Mouse (Mus musculus) lung, embryonic 16.5 days (tissue): ENCODE measurements around the gene Pnpla1. TPM values are rescaled to one million over a fixed set of nuclear protein-coding genes. Genes with fewer than 3 reads are reported as not detected.

ENCODE experiments used
- ATAC-seq: fragments of 200-750 bp; cut with Nextera tagmentation; 2 replicates; pipeline ENCODE4 v1.8.0; 2017; ENCODE audit warnings: low read depth, mild to moderate bottlenecking, moderate library complexity
- H3K27ac ChIP-seq: fragments of 300-500 bp; sonication (generic); 2 replicates; pipeline ENCODE4 v1.5.1; 2014; ENCODE audit warnings: mild to moderate bottlenecking, control low read depth, low read length
- H3K27me3 ChIP-seq: fragments of 300-500 bp; sonication (generic); 2 replicates; pipeline ENCODE4 v1.6.1; 2014; ENCODE audit warnings: low read depth, low read length, mixed read lengths; ENCODE audit not compliant: control insufficient read depth, insufficient read depth
- H3K36me3 ChIP-seq: fragments of 300-500 bp; sonication (generic); 2 replicates; pipeline ENCODE4 v1.6.1; 2014; ENCODE audit warnings: low read length; ENCODE audit not compliant: control insufficient read depth, insufficient read depth
- H3K4me1 ChIP-seq: fragments of 300-500 bp; sonication (generic); replicated peaks from 2 replicates; pipeline ENCODE4 v1.6.1; 2014; ENCODE audit warnings: low read length, mixed read lengths; ENCODE audit not compliant: control insufficient read depth, insufficient read depth
- H3K4me2 ChIP-seq: fragments of 300-500 bp; sonication (generic); 2 replicates; pipeline ENCODE4 v1.6.1; 2014; ENCODE audit warnings: low read depth, low read length, control low read depth
- H3K4me3 ChIP-seq: fragments of 300-500 bp; sonication (generic); 2 replicates; pipeline ENCODE4 v1.5.1; 2014; ENCODE audit warnings: mild to moderate bottlenecking, low read length, control low read depth
- H3K9ac ChIP-seq: fragments of 300-500 bp; sonication (generic); 2 replicates; pipeline ENCODE4 v1.6.1; 2014; ENCODE audit warnings: low read length, control low read depth
- H3K9me3 ChIP-seq: fragments of 300-500 bp; sonication (generic); 2 replicates; pipeline ENCODE4 v1.6.1; 2016; ENCODE audit warnings: low read length; ENCODE audit not compliant: control insufficient read depth
- WGBS: fragments of 180-500 bp; shearing (Covaris S2); extraction: QIAGEN DNeasy Blood & Tissue Kit; methylation state at CpG from one replicate; pipeline ENCODE4 v1.1.7; 2014; 5-methylcytosine and 5-hydroxymethylcytosine counted together
- polyA plus RNA-seq: library from polyadenylated mRNA; unstranded; fragments of >200 nt; fragmentation: Nextera tagmentation; extraction: Ambion mirVana; gene quantifications from 2 replicates; pipeline ENCODE4 v1.2.1, GENCODE M21; 2015

Pnpla1 gene
- polyA plus RNA-seq, 1 experiment from 2014 or later = not detected

DNA sequence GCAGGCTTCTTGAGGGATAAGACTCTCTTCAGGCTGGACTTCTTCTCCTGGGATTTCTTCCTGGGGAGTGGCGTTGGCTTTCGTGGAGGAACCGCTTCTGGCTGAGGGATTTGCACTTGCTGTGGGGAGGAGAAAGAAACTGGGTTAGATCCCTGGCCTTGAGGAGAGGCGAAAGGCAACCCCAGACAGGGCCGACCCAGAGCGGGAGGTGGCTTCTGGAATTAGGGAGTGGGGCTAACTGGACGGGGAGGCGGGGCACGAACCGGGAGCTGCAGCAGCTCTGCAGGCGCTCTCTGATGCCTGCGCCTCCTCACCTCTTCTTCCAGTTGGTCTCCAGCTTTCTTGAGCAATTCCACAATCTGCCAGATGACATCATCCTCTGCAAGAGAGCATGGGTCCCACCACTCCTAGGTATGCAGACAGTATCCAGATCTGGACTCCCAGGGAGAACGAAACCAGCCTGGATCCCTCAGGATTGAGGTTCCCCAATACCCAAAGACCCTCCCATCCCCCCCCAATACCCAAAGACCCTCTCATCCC is 47.2 kb downstream of the Pnpla1 start:
- 71% methylated on average over 13 of the region's 13 CpGs for WGBS
- H3K36me3 ChIP-seq = no peaks in the 10 kb centered on the region

DNA sequence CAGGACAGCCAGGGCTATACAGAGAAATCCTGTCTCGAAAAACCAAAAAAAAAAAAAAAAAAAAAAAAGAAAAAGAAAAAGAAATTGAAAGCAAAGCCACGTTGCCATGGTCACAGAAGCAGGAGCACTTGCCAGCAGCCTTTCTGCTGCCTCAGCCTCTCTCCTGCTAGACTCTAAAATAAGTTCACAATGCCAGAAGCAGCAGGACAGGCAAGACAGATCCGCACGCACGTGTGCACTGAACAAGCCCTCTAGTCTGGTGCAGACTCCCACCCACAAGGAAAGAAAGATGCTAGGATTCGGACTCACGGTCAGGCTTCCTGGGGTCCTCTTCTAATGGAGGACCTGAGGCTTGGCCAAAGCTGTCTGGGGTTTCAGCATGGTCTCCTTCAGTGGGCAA is 49.7 kb downstream of the Pnpla1 start:
- H3K4me2 ChIP-seq = no peak overlapping the region
- no peak overlapping the region for H3K9ac ChIP-seq
- H3K9me3 ChIP-seq = no peaks in the 10 kb centered on the region
- ATAC-seq = no peak
- WGBS = 66% methylated on average over 7 of the region's 7 CpGs
- no peak overlapping the region for H3K4me3 ChIP-seq
- peaks cover 8% of the 10 kb centered on the region for H3K4me1 ChIP-seq
- H3K27ac ChIP-seq = no peak overlapping the region
- peaks cover 5% of the 10 kb centered on the region; the same call in 1 of the 2 replicates for H3K27me3 ChIP-seq
- H3K36me3 ChIP-seq = no peaks in the 10 kb centered on the region

More for the DNA sequence above, 47.2 kb downstream of the Pnpla1 start:
- Histone ChIP-seq H3K4me3 (no peak overlapping the region), H3K4me2 (no peak overlapping the region), H3K27me3 (peaks cover 5% of the 10 kb centered on the region; the same call in 1 of the 2 replicates), H3K4me1 (peaks cover 8% of the 10 kb centered on the region), H3K9ac (no peak overlapping the region), H3K27ac (no peak overlapping the region), H3K9me3 (no peaks in the 10 kb centered on the region)
- no peak for ATAC-seq

DNA sequence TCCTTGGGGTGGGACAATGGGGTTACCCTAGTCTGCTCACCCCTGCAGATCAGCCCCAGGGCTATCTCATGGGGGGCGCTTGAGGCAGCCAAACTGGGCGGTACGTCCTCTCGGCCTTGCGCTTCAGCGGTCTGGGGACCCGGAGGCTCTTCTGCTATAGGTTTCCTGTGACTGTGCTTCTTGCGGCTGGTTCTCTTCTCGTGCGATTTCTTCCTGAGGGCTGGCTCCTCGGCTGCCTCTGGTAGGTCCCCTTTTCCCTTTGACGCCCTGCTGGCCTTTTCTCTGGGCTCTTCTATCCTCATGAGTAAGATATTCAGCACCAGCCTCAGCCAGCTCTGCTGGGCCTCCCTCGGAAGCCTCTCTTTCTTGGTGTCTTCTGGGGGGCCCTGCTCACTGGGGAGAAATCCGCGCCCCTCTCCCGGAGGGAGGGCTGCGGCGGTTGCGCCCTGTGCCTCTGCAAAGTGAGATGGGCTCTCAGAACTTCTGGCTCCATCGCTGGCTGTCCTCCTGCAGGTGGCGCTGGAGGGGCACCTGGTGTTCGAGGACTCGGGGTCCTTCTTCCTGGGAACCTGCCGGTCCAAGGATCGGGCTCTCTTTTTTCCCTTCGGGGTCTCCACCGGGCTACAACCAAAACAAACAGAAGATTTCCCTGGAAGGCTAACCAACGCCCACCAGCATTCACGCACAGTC is 51.2 kb downstream of the Pnpla1 start:
- no peaks in the 10 kb centered on the region for H3K36me3 ChIP-seq
- H3K9ac ChIP-seq = peak overlapping the region; percentile 48
- 5% methylated on average over 29 of the region's 29 CpGs for WGBS
- H3K9me3 ChIP-seq = no peaks in the 10 kb centered on the region
- peaks cover 8% of the 10 kb centered on the region for H3K4me1 ChIP-seq
- peak overlapping the region; percentile 38 for H3K4me3 ChIP-seq
- H3K4me2 ChIP-seq = peak overlapping the region; percentile 58
- peaks cover 5% of the 10 kb centered on the region; the same call in 1 of the 2 replicates for H3K27me3 ChIP-seq
- H3K27ac ChIP-seq = no peak overlapping the region
- 0 out of 2 replicates have a peak, but pooled peaks have one; percentile 15 for ATAC-seq

DNA sequence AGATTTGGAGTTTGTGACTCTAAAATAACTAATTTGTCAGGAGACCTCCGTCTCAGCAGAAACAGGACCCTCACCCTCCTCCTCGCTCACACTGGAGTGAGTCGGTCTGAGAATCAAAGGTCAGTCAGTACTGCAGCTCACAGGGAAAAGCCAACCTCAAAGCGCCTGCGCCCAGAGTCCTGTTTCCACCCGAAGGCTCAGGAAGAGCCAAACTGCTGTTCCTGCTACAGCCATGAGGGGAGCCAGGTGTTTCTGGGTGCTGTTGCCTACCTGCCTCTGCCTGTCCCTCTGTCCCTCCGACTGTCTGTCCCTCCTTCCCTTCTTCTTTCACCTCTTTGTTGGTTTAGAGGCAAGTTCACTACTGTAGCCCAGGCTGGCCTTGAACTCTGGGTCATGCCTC is 51.9 kb downstream of the Pnpla1 start:
- Histone ChIP-seq H3K27me3 (peaks cover 5% of the 10 kb centered on the region; the same call in 1 of the 2 replicates), H3K9ac (no peak overlapping the region), H3K4me3 (no peak overlapping the region), H3K36me3 (no peaks in the 10 kb centered on the region), H3K9me3 (no peaks in the 10 kb centered on the region), H3K27ac (no peak overlapping the region), H3K4me2 (no peak overlapping the region; the same call in 1 of the 2 replicates), H3K4me1 (peaks cover 8% of the 10 kb centered on the region)
- no peak for ATAC-seq
- WGBS = 30% methylated on average over 7 of the region's 7 CpGs

DNA sequence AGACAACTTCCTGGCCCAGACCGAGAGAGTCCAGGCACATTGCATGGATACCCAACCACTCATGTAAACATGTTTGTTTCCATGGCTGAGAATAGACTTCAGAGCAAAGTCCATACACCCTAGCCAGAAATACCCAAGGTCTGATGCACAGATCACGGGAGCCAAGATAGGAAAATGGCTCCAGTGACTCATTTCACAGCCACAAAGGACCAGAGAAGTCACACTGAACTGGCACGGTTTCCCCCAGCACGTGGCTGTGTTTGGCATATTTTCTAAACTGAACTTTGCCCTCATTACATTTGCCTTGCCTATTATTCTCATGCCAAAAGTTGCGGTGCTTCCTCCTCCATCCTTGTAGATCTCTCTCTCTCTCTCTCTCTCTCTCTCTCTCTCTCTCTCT is 55.0 kb downstream of the Pnpla1 start:
- Histone ChIP-seq H3K36me3 (no peaks in the 10 kb centered on the region), H3K4me1 (peaks cover 8% of the 10 kb centered on the region), H3K4me2 (no peak overlapping the region), H3K9me3 (no peaks in the 10 kb centered on the region), H3K27ac (no peak overlapping the region), H3K4me3 (no peak overlapping the region), H3K9ac (no peak overlapping the region), H3K27me3 (peaks cover 5% of the 10 kb centered on the region; the same call in 1 of the 2 replicates)
- WGBS = 47% methylated on average over 5 of the region's 5 CpGs
- ATAC-seq = no peak

DNA sequence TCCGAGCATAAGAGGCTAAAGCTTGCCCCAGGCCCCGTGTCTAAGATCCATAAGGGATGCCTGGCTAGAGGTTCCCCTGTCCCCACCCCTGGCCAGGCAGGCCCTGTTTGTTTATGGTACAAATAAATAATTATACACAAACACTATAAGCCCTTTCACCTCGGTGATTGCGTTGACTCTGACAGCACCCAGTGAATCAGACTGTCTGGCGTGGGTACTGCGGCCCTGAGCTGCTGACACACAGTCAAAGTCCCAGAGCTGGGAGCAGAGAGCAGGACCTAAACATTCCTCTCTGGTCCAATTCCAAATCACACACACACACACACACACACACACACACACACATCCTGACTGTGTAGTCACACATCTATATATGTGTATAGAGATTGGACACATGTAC is 55.7 kb downstream of the Pnpla1 start:
- H3K9me3 ChIP-seq = no peaks in the 10 kb centered on the region
- peaks cover 2% of the 10 kb centered on the region; the same call in 1 of the 2 replicates for H3K27me3 ChIP-seq
- peak; percentile 73 for ATAC-seq
- H3K4me3 ChIP-seq = no peak overlapping the region
- H3K9ac ChIP-seq = no peak overlapping the region
- peaks cover 8% of the 10 kb centered on the region for H3K4me1 ChIP-seq
- H3K4me2 ChIP-seq = no peak overlapping the region
- no peaks in the 10 kb centered on the region for H3K36me3 ChIP-seq
- H3K27ac ChIP-seq = no peak overlapping the region
- WGBS = 52% methylated on average over 6 of the region's 6 CpGs

DNA sequence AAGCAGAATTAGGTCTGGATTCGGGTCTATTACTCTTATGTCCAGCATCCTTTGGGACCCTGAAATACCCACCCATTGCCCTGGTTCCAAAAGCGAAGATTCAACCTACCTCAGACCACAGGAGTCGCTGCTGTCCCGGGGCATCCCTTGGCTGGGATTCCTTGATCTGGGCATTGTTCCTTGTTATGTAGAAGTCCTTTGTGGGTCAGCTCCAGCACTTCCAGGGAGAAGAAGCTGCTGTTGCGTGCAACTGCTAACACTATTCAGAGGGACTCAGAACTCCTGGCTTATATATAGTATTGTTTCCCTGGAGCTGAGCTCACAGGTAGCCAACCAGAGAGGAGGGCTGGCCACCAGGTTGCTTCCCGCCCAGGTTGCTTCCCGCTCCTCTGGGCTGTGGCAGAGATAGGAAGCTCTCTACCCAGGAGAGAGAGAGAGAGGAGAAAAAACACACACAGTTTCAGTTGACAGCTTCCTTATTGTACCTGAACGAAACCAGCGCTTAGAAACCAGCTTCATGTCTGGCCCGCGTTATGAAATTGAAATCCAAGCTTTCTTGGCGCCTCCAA is 56.9 kb downstream of the Pnpla1 start, which contains the start of gene 4930539E08Rik:
Gene 4930539E08Rik (minus strand): TSS at position 265 of the 569 bp plus-strand sequence.
- Histone ChIP-seq H3K4me1 (no peaks in the 10 kb centered on the region), H3K9me3 (no peaks in the 10 kb centered on the region), H3K27ac (no peak within 1 kb of the TSS), H3K27me3 (no peaks in the 10 kb centered on the region; the same call in 1 of the 2 replicates), H3K4me2 (no peak within 1 kb of the TSS), H3K36me3 (no peaks in the 10 kb centered on the region), H3K9ac (no peak within 1 kb of the TSS), H3K4me3 (no peak within 1 kb of the TSS)
- 66% methylated on average over 12 of the region's 12 CpGs for WGBS
- no peak for ATAC-seq

DNA sequence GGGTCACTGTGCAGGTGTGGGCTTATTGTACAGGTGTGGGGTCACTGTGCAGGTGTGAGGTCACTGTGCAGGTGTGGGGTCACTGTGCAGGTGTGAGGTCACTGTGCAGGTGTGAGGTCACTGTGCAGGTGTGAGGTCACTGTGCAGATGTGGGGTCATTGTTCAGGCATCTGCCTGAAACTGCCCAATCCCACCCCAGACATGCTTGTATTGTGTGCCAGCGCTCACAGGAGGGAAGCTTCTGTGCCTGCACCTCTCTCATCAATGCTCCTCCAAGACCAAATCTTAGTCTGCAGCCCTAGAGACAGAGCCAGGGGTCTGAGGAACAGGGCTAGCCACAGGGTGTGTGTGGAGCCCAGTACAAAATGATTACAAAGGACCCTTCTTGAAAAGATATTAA is 58.3 kb downstream of the Pnpla1 start:
- no peak overlapping the region for H3K9ac ChIP-seq
- 95% methylated on average over 1 of the region's 1 CpGs for WGBS

DNA sequence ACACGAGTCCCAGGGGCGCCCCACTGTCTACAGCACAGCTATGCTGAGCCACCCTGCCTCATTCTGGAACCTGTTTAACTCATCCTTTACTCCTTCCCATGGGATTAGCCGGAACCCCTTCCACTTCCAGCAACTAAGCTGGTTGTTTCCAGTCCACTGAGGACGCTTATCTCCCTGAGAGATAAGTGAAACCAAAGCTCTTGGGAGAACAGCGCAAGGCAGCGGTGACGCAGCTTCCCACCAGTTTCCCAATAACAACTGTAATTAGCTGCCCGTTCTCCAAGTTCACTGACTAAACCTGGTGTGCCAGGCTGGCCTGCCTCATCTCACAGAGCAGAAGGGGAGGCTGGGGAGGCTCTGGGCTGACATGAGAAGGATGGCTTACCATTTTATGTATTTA is 62.9 kb downstream of the Pnpla1 start:
- WGBS = 70% methylated on average over 8 of the region's 8 CpGs
- ATAC-seq = no peak
- H3K4me3 ChIP-seq = no peak overlapping the region
- no peak overlapping the region for H3K27ac ChIP-seq
- H3K4me2 ChIP-seq = no peak overlapping the region
- no peaks in the 10 kb centered on the region for H3K9me3 ChIP-seq
- H3K27me3 ChIP-seq = no peaks in the 10 kb centered on the region
- H3K4me1 ChIP-seq = no peaks in the 10 kb centered on the region
- H3K9ac ChIP-seq = no peak overlapping the region
- no peaks in the 10 kb centered on the region for H3K36me3 ChIP-seq

More for the DNA sequence above, 58.3 kb downstream of the Pnpla1 start:
- Histone ChIP-seq H3K27me3 (no peaks in the 10 kb centered on the region), H3K9me3 (no peaks in the 10 kb centered on the region), H3K4me3 (no peak overlapping the region), H3K4me1 (no peaks in the 10 kb centered on the region), H3K36me3 (no peaks in the 10 kb centered on the region), H3K27ac (no peak overlapping the region), H3K4me2 (no peak overlapping the region)
- no peak for ATAC-seq
